Mouse (Mus musculus) E14TG2a.4 (cell line): ENCODE data around the gene Zfp111.

Source experiments
- CTCF ChIP-seq: conservative IDR thresholded peaks from 2 replicates; pipeline ENCODE4 v1.5.1; 2014; ENCODE audit warnings: low read length
- NANOG ChIP-seq: IDR thresholded peaks from 2 replicates; pipeline ENCODE4 v1.6.1; 2014; ENCODE audit warnings: borderline replicate concordance, low read length, mixed read lengths

DNA sequence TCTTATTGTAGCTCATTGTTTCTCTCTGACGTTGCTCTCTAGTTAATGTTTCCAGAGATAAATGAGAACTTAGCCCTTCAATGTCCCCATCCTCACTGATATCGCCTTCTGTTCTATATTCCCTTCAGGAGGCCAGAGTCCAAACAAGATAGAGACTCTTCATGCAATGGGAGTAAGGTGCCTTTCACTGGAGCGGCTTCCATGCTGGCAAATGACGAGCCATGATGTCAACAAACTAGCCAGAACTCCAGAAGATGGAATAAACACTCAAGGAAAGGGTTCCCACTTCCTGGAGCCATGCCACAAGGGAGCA lies 48.7 kb upstream of the Zfp111 start:
- TF ChIP-seq CTCF (no peak), NANOG (no peak)
